In genomic region chrX:77617368-77618144, GRCm38 (mm10) we compare ENCODE assay signal across 22 mouse cellular contexts.
A peak's percentile ranks its signal among the peaks of the same experiment; 100 is the strongest.
DNase-seq lines count a peak whose midpoint lies in the region; ATAC-seq and TF ChIP-seq lines count a peak whose summit lies in the region.
"Had no signal": no experiment of that assay in that cellular context is flagged by ENCODE, and none has a peak within 500 bp of the region (broad histone marks: within the 10 kb centered on the region; RNA-seq: fewer than 3 reads in every experiment).

No protein-coding gene starts in this region.

- H3K27ac ChIP-seq in forebrain, postnatal 0 days (ENCODE audit: low read depth, low read length) = no peak overlapping the region
- no peak overlapping the region for H3K27ac ChIP-seq in forebrain, embryonic 12.5 days
- H3K27ac ChIP-seq in heart, embryonic 11.5 days (ENCODE audit: low read depth, low read length) = peak overlapping the region; percentile 74
- H3K27ac ChIP-seq in embryonic fibroblast, embryonic 13.5 days (ENCODE audit: insufficient read depth, low read length) = peak overlapping the region; percentile 95
- H3K27ac ChIP-seq: embryonic facial prominence, embryonic 10.5 days; forebrain, embryonic 13.5 days; hindbrain, embryonic 10.5 days; kidney, postnatal 0 days; limb, embryonic 12.5 days; liver, embryonic 12.5 days; lung, embryonic 15.5 days; macrophage; midbrain, embryonic 10.5 days had no signal

- no peaks in the 10 kb centered on the region for H3K36me3 ChIP-seq in forebrain, postnatal 0 days (ENCODE audit: insufficient read depth)
- no peaks in the 10 kb centered on the region for H3K36me3 ChIP-seq in forebrain, embryonic 12.5 days (replicated peaks)
- no peaks in the 10 kb centered on the region for H3K36me3 ChIP-seq in heart, embryonic 11.5 days (ENCODE audit: control insufficient read depth, insufficient read depth, low read length)
- H3K36me3 ChIP-seq: embryonic facial prominence, embryonic 10.5 days; hindbrain, embryonic 10.5 days; limb, embryonic 12.5 days; liver, embryonic 12.5 days; lung, embryonic 15.5 days; midbrain, embryonic 10.5 days had no signal

- TF ChIP-seq CTCF in forebrain, postnatal 0 days (IDR thresholded peaks at IDR 0.05; ENCODE audit: low read depth) = no peak
- TF ChIP-seq CTCF in embryonic fibroblast, embryonic 13.5 days (IDR thresholded peaks at IDR 0.05; ENCODE audit: borderline replicate concordance, insufficient read depth, low read length) = no peak

- H3K4me2 ChIP-seq in forebrain, postnatal 0 days (ENCODE audit: low read depth) = no peak overlapping the region
- H3K4me2 ChIP-seq in forebrain, embryonic 12.5 days = no peak overlapping the region
- no peak overlapping the region for H3K4me2 ChIP-seq in heart, embryonic 11.5 days
- H3K4me2 ChIP-seq: forebrain, embryonic 13.5 days; limb, embryonic 12.5 days; liver, embryonic 12.5 days; lung, embryonic 15.5 days had no signal

- no peaks in the 10 kb centered on the region for H3K9me3 ChIP-seq in forebrain, postnatal 0 days (ENCODE audit: low read length)
- H3K9me3 ChIP-seq in forebrain, embryonic 12.5 days = no peaks in the 10 kb centered on the region
- H3K9me3 ChIP-seq in heart, embryonic 11.5 days (replicated peaks; ENCODE audit: control insufficient read depth, low read length) = no peaks in the 10 kb centered on the region
- H3K9me3 ChIP-seq: embryonic facial prominence, embryonic 10.5 days; forebrain, embryonic 13.5 days; hindbrain, embryonic 10.5 days; limb, embryonic 12.5 days; liver, embryonic 12.5 days; lung, embryonic 15.5 days; midbrain, embryonic 10.5 days had no signal

- no peak overlapping the region for H3K4me3 ChIP-seq in forebrain, postnatal 0 days (ENCODE audit: low read depth, low read length)
- H3K4me3 ChIP-seq in forebrain, embryonic 12.5 days (replicated peaks) = no peak overlapping the region
- no peak overlapping the region for H3K4me3 ChIP-seq in heart, embryonic 11.5 days (ENCODE audit: low read depth, low read length)
- H3K4me3 ChIP-seq in embryonic fibroblast, embryonic 13.5 days (ENCODE audit: insufficient read depth, low read length) = no peak overlapping the region
- H3K4me3 ChIP-seq: embryonic facial prominence, embryonic 10.5 days; forebrain, embryonic 13.5 days; hindbrain, embryonic 10.5 days; limb, embryonic 12.5 days; liver, embryonic 12.5 days; lung, embryonic 15.5 days; midbrain, embryonic 10.5 days had no signal

- no peaks in the 10 kb centered on the region for H3K27me3 ChIP-seq in forebrain, postnatal 0 days (ENCODE audit: insufficient read depth, low read length)
- no peaks in the 10 kb centered on the region for H3K27me3 ChIP-seq in forebrain, embryonic 12.5 days
- H3K27me3 ChIP-seq in heart, embryonic 11.5 days (ENCODE audit: control insufficient read depth, insufficient read depth, low read length) = no peaks in the 10 kb centered on the region
- H3K27me3 ChIP-seq: CH12.LX; forebrain, embryonic 13.5 days; limb, embryonic 12.5 days; liver, embryonic 12.5 days; lung, embryonic 15.5 days had no signal

- peak; percentile 43; the same call in 1 of the 2 replicates for ATAC-seq in forebrain, postnatal 0 days
- no peak for ATAC-seq in forebrain, embryonic 12.5 days (ENCODE audit: low FRiP score)
- no peak for ATAC-seq in heart, embryonic 11.5 days (replicated peaks; ENCODE audit: insufficient number of reproducible peaks, low FRiP score, low TSS enrichment)
- ATAC-seq: forebrain, embryonic 13.5 days; liver, embryonic 12.5 days had no signal

- H3K9ac ChIP-seq in forebrain, postnatal 0 days = no peak overlapping the region
- no peak overlapping the region for H3K9ac ChIP-seq in forebrain, embryonic 12.5 days
- H3K9ac ChIP-seq in heart, embryonic 11.5 days (ENCODE audit: low read depth, low read length) = no peak overlapping the region
- H3K9ac ChIP-seq: forebrain, embryonic 13.5 days; limb, embryonic 12.5 days; liver, embryonic 12.5 days; lung, embryonic 15.5 days had no signal

- no peaks in the 10 kb centered on the region; the same call in 1 of the 2 replicates for H3K4me1 ChIP-seq in forebrain, postnatal 0 days (ENCODE audit: insufficient read depth)
- no peaks in the 10 kb centered on the region for H3K4me1 ChIP-seq in forebrain, embryonic 12.5 days
- H3K4me1 ChIP-seq in heart, embryonic 11.5 days (ENCODE audit: control insufficient read depth, insufficient read depth, low read length) = no peaks in the 10 kb centered on the region
- H3K4me1 ChIP-seq in embryonic fibroblast, embryonic 13.5 days (ENCODE audit: control insufficient read depth, insufficient read depth, low read length) = peaks cover 2% of the 10 kb centered on the region; the same call in 1 of the 2 replicates
- H3K4me1 ChIP-seq: embryonic facial prominence, embryonic 10.5 days; forebrain, embryonic 13.5 days; hindbrain, embryonic 10.5 days; limb, embryonic 12.5 days; midbrain, embryonic 10.5 days had no signal

- DNase-seq in forebrain, postnatal 0 days = peak; percentile 7
- DNase-seq in heart, postnatal 10 days = no peak
- peak; percentile 39 for DNase-seq in 3134 (ENCODE audit: extremely low read depth, insufficient read length, low spot score)
- DNase-seq in cerebellum, postnatal 10 days = no peak
- no peak for DNase-seq in thymus, postnatal 10 days (ENCODE audit: low spot score in 2 of 2)
- DNase-seq: cerebellum, adult 2 months; kidney, adult 11 months; right cerebral cortex, adult 18-20 months; thymus, postnatal 36 days had no signal

- no peak for TF ChIP-seq POLR2A in embryonic fibroblast, embryonic 13.5 days (IDR thresholded peaks at IDR 0.05; ENCODE audit: low read depth, low read length)

- intact Hi-C loops in heart, postnatal 10 days (cut with DNase I) = no loop called here

- 77% methylated on average over 6 of the region's 6 CpGs for WGBS in forebrain, postnatal 0 days
- 84% methylated on average over 6 of the region's 6 CpGs for WGBS in forebrain, embryonic 12.5 days
- 51% methylated on average over 6 of the region's 6 CpGs for WGBS in heart, embryonic 11.5 days (ENCODE audit: insufficient replicate concordance)

Comparison
In these comparisons a context has a peak if more than half of its experiments do, and no peak if none do; other contexts are left out.
1. DNase-seq: peak in forebrain, postnatal 0 days (single experiment) and 3134 (single experiment); none in heart, postnatal 10 days (0 of 2), cerebellum, postnatal 10 days (0 of 2) and thymus, postnatal 10 days (0 of 2).
2. H3K27ac ChIP-seq: peak in heart, embryonic 11.5 days (single experiment) and embryonic fibroblast, embryonic 13.5 days (single experiment); none in forebrain, postnatal 0 days (single experiment) and forebrain, embryonic 12.5 days (single experiment).